Mouse (Mus musculus): ENCODE results near the gene Shf.

GRCm38 (mm10) chr2:122348531-122349131, 20.3 kb downstream of the Shf start:
- TF ChIP-seq CTCF (IDR thresholded peaks at IDR 0.05; ENCODE audit: borderline replicate concordance, extremely low read depth, insufficient read depth, insufficient read length) (peak; percentile 71), POLR2A (IDR thresholded peaks at IDR 0.05; ENCODE audit: borderline replicate concordance, extremely low read depth, insufficient read depth, insufficient read length, poor library complexity, severe bottlenecking) (peak; percentile 98)
